Comparison of ENCODE assay signal across 9 mouse cellular contexts in the genomic region with DNA sequence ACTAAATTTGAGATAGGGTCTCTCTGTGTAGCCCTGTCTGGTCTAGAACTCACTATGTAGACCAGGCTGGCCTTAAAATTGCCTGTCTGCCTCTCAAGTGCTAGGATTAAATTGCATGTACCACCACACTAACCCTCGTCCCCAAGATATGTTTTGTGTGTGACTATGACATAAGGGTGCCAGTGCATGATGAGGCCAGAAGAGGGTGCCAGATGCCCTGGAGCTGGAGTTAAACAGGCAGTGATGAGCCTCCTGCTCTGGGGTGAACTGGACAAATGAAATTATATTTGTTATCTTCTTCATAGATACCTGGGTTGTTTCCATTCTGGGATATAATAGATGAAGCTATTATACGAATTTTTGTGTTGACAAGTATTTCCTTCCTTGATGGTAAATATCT. TPM values are rescaled to one million over a fixed set of nuclear protein-coding genes. Genes with fewer than 3 reads are reported as not detected.
DNase-seq lines count a peak whose midpoint lies in the region; ATAC-seq and TF ChIP-seq lines count a peak whose summit lies in the region.
"Had no signal": no experiment of that assay in that cellular context is flagged by ENCODE, and none has a peak within 500 bp of the region (broad histone marks: within the 10 kb centered on the region; RNA-seq: fewer than 3 reads in every experiment).

No protein-coding gene starts in this region.

- no peak overlapping the region for H3K4me2 ChIP-seq in hindbrain, postnatal 0 days (ENCODE audit: low read depth, low read length)
- H3K4me2 ChIP-seq in hindbrain, embryonic 16.5 days (ENCODE audit: low read length), result no peak overlapping the region
- H3K4me2 ChIP-seq in liver, embryonic 11.5 days, result no peak overlapping the region
- H3K4me2 ChIP-seq: midbrain, embryonic 13.5 days had no signal

- H3ac ChIP-seq in C2C12 (ENCODE audit: control insufficient read depth, insufficient read length, low read depth), result no peak overlapping the region

- POLR2A ChIA-PET in Patski (lab: Charles Lee), result no interaction called here

- H3K4me3 ChIP-seq in hindbrain, postnatal 0 days (ENCODE audit: low read length), result no peak overlapping the region
- H3K4me3 ChIP-seq in hindbrain, embryonic 16.5 days (ENCODE audit: low read length), result no peak overlapping the region
- H3K4me3 ChIP-seq in C2C12 (ENCODE audit: insufficient read depth, poor library complexity, severe bottlenecking), result no peak overlapping the region
- no peak overlapping the region for H3K4me3 ChIP-seq in liver, embryonic 11.5 days (ENCODE audit: low read depth, low read length)
- H3K4me3 ChIP-seq in limb, embryonic 10.5 days, result no peak overlapping the region
- H3K4me3 ChIP-seq in hindbrain, embryonic 10.5 days, result no peak overlapping the region
- H3K4me3 ChIP-seq: midbrain, embryonic 13.5 days had no signal

- no peaks in the 10 kb centered on the region for H3K4me1 ChIP-seq in hindbrain, postnatal 0 days (ENCODE audit: insufficient read depth, low read length)
- H3K4me1 ChIP-seq in hindbrain, embryonic 16.5 days (ENCODE audit: control insufficient read depth, insufficient read depth, low read depth, low read length), result no peaks in the 10 kb centered on the region
- no peaks in the 10 kb centered on the region for H3K4me1 ChIP-seq in liver, embryonic 11.5 days (replicated peaks; ENCODE audit: control insufficient read depth, insufficient read depth, low read length)
- H3K4me1 ChIP-seq in limb, embryonic 10.5 days, result no peaks in the 10 kb centered on the region
- H3K4me1 ChIP-seq in hindbrain, embryonic 10.5 days (replicated peaks), result 0 out of 2 replicates have a peak, but pooled peaks cover 2% of the 10 kb centered on the region

- TF ChIP-seq CTCF in hindbrain, postnatal 0 days (IDR thresholded peaks at IDR 0.05; ENCODE audit: low read depth), result peak; percentile 61
- peak; percentile 16 for TF ChIP-seq CTCF in C2C12 (IDR thresholded peaks at IDR 0.05; ENCODE audit: control insufficient read depth, insufficient read depth, insufficient read length)
- peak; percentile 60 for TF ChIP-seq CTCF in Patski (IDR thresholded peaks at IDR 0.05)

- no peaks in the 10 kb centered on the region for H3K27me3 ChIP-seq in hindbrain, postnatal 0 days (ENCODE audit: insufficient read depth, low read length)
- no peaks in the 10 kb centered on the region for H3K27me3 ChIP-seq in hindbrain, embryonic 16.5 days (replicated peaks; ENCODE audit: control insufficient read depth, insufficient read depth, low read length)
- no peaks in the 10 kb centered on the region for H3K27me3 ChIP-seq in C2C12 (ENCODE audit: control insufficient read depth, insufficient read depth, insufficient read length)
- no peaks in the 10 kb centered on the region for H3K27me3 ChIP-seq in Patski
- H3K27me3 ChIP-seq in liver, embryonic 11.5 days (replicated peaks; ENCODE audit: control insufficient read depth, insufficient read depth, low read length), result no peaks in the 10 kb centered on the region
- no peaks in the 10 kb centered on the region for H3K27me3 ChIP-seq in limb, embryonic 10.5 days (ENCODE audit: low read depth, poor library complexity, severe bottlenecking)
- no peaks in the 10 kb centered on the region for H3K27me3 ChIP-seq in hindbrain, embryonic 10.5 days (ENCODE audit: insufficient read depth, poor library complexity, severe bottlenecking)
- H3K27me3 ChIP-seq: midbrain, embryonic 13.5 days had no signal

- no peak overlapping the region for H3K27ac ChIP-seq in hindbrain, postnatal 0 days
- no peak overlapping the region for H3K27ac ChIP-seq in hindbrain, embryonic 16.5 days (ENCODE audit: low read depth, low read length)
- H3K27ac ChIP-seq in liver, embryonic 11.5 days (ENCODE audit: low read depth, low read length), result no peak overlapping the region
- no peak overlapping the region for H3K27ac ChIP-seq in limb, embryonic 10.5 days
- H3K27ac ChIP-seq in hindbrain, embryonic 10.5 days, result no peak overlapping the region
- H3K27ac ChIP-seq: midbrain, embryonic 13.5 days had no signal

- H3K9me3 ChIP-seq in hindbrain, postnatal 0 days (ENCODE audit: low read length), result no peaks in the 10 kb centered on the region
- H3K9me3 ChIP-seq in hindbrain, embryonic 16.5 days (ENCODE audit: control insufficient read depth, low read length), result peaks cover 4% of the 10 kb centered on the region; the same call in 1 of the 2 replicates
- H3K9me3 ChIP-seq in liver, embryonic 11.5 days (ENCODE audit: control insufficient read depth, low read length), result no peaks in the 10 kb centered on the region
- no peaks in the 10 kb centered on the region for H3K9me3 ChIP-seq in limb, embryonic 10.5 days (replicated peaks)
- H3K9me3 ChIP-seq in hindbrain, embryonic 10.5 days, result 0 out of 2 replicates have a peak, but pooled peaks cover 4% of the 10 kb centered on the region
- H3K9me3 ChIP-seq: midbrain, embryonic 13.5 days had no signal

- no peaks in the 10 kb centered on the region for H3K79me3 ChIP-seq in C2C12 (ENCODE audit: low read depth)

- in situ Hi-C loops in Patski (cut with MboI; ENCODE audit: low pct_unique_long_range_greater_than_20kb), result no loop called here

- no peaks in the 10 kb centered on the region for H3K79me2 ChIP-seq in C2C12 (ENCODE audit: control insufficient read depth, insufficient read depth)

- no peaks in the 10 kb centered on the region for H3K36me3 ChIP-seq in hindbrain, postnatal 0 days (ENCODE audit: insufficient read depth, low read length)
- no peaks in the 10 kb centered on the region for H3K36me3 ChIP-seq in hindbrain, embryonic 16.5 days (ENCODE audit: control insufficient read depth, insufficient read depth, low read length)
- no peaks in the 10 kb centered on the region for H3K36me3 ChIP-seq in C2C12 (ENCODE audit: control insufficient read depth, insufficient read depth)
- no peaks in the 10 kb centered on the region for H3K36me3 ChIP-seq in liver, embryonic 11.5 days (ENCODE audit: control insufficient read depth, insufficient read depth, low read length)
- no peaks in the 10 kb centered on the region for H3K36me3 ChIP-seq in limb, embryonic 10.5 days
- no peaks in the 10 kb centered on the region for H3K36me3 ChIP-seq in hindbrain, embryonic 10.5 days
- H3K36me3 ChIP-seq: midbrain, embryonic 13.5 days had no signal

- no peak for ATAC-seq in hindbrain, postnatal 0 days
- ATAC-seq in hindbrain, embryonic 16.5 days, result no peak
- no peak for ATAC-seq in Patski
- 0 out of 2 replicates have a peak, but pooled peaks have one; percentile 47 for ATAC-seq in liver, embryonic 11.5 days (replicated peaks; ENCODE audit: low FRiP score)
- ATAC-seq: midbrain, embryonic 13.5 days had no signal

- WGBS in hindbrain, postnatal 0 days, result 80% methylated on average over 2 of the region's 2 CpGs
- WGBS in hindbrain, embryonic 16.5 days, result 86% methylated on average over 2 of the region's 2 CpGs
- WGBS in liver, embryonic 11.5 days, result 75% methylated on average over 2 of the region's 2 CpGs
- 86% methylated on average over 2 of the region's 2 CpGs for WGBS in limb, embryonic 10.5 days
- 89% methylated on average over 2 of the region's 2 CpGs for WGBS in hindbrain, embryonic 10.5 days

- CTCF ChIA-PET in Patski (lab: Charles Lee), result interaction anchor here (0.8 to 2.6 kb wide), 4 partner anchors 9 to 273 kb away, joined by 3 to 12 read pairs (median 4); a partner anchor contains a TSS

- intact Hi-C loops in gastrocnemius, postnatal 14 days (cut with DNase I; ENCODE audit: low total_unique reads), result no loop called here

- no peak overlapping the region for H3K9ac ChIP-seq in hindbrain, postnatal 0 days (replicated peaks; ENCODE audit: low read length)
- no peak overlapping the region for H3K9ac ChIP-seq in hindbrain, embryonic 16.5 days (ENCODE audit: low read depth, low read length)
- H3K9ac ChIP-seq in liver, embryonic 11.5 days (ENCODE audit: low read depth, low read length), result no peak overlapping the region
- H3K9ac ChIP-seq: midbrain, embryonic 13.5 days had no signal

- DNase-seq in hindbrain, postnatal 0 days (ENCODE audit: low spot score), result peak; percentile 46
- DNase-seq in Patski (ENCODE audit: low read depth, low spot score), result no peak
- DNase-seq in liver, embryonic 11.5 days (ENCODE audit: low spot score), result no peak
- no peak for DNase-seq in limb, embryonic 10.5 days (ENCODE audit: low spot score)
- DNase-seq in gastrocnemius, postnatal 14 days, result no peak
- no peak for DNase-seq in hindbrain, embryonic 10.5 days (ENCODE audit: low spot score)

TF ChIP-seq in C2C12, 6 proteins besides CTCF, POLR2A, EP300 and RAD21:
- TF ChIP-seq USF1 (IDR thresholded peaks at IDR 0.05; ENCODE audit: low read depth) (no peak), FOSL1 (IDR thresholded peaks at IDR 0.05; ENCODE audit: insufficient read depth, low read length, poor library complexity, severe bottlenecking) (no peak), MYOD1 (IDR thresholded peaks at IDR 0.05; ENCODE audit: control insufficient read depth, insufficient read length, low read depth) (no peak), MYOG (IDR thresholded peaks at IDR 0.05; ENCODE audit: control insufficient read depth, extremely low read depth, insufficient read length) (no peak), MAX (IDR thresholded peaks at IDR 0.05) (no peak), CEBPB (IDR thresholded peaks at IDR 0.05; ENCODE audit: low read depth) (no peak)

RNA-seq across cellular contexts. Expression of a gene that starts 10.7 kb away (rescaled TPM):
- total RNA-seq in hindbrain, postnatal 0 days (2014; rRNA removed), result 41.3 and 41.7 TPM in 2 replicates
- polyA plus RNA-seq in hindbrain, postnatal 0 days (2015; fragmentation: Nextera tagmentation; extraction: Ambion mirVana), result 24.4 and 26.3 TPM in 2 replicates
- polyA plus RNA-seq in hindbrain, embryonic 16.5 days (2015; fragmentation: Nextera tagmentation; extraction: Ambion mirVana), result 30.8 and 31.4 TPM in 2 replicates
- 21.7 TPM for polyA plus RNA-seq in C2C12 (2012; fragmentation: generic; extraction: Trizol)
- polyA plus RNA-seq in Patski (2021), result 65.4 TPM
- polyA plus RNA-seq in liver, embryonic 11.5 days (2014; fragmentation: Nextera tagmentation; extraction: Ambion mirVana), result 56.2 and 61.6 TPM in 2 replicates
- polyA plus RNA-seq in limb, embryonic 10.5 days (2016; fragmentation: Nextera tagmentation; extraction: Ambion mirVana), result 44.8 and 45.2 TPM in 2 replicates
- 10 to 100 TPM; 14.9 to 15.6 TPM for total RNA-seq in gastrocnemius, postnatal 14 days (2021)
- 33.0 and 36.4 TPM in 2 replicates for polyA plus RNA-seq in hindbrain, embryonic 10.5 days (2016; fragmentation: Nextera tagmentation; extraction: Ambion mirVana)

RNA-seq across cellular contexts. Expression of a gene that starts 57.6 kb away (rescaled TPM):
- total RNA-seq in hindbrain, postnatal 0 days (2014; rRNA removed), result 23.1 and 34.4 TPM in 2 replicates
- 37.6 and 44.8 TPM in 2 replicates for polyA plus RNA-seq in hindbrain, postnatal 0 days (2015; fragmentation: Nextera tagmentation; extraction: Ambion mirVana)
- 42.4 and 52.9 TPM in 2 replicates for polyA plus RNA-seq in hindbrain, embryonic 16.5 days (2015; fragmentation: Nextera tagmentation; extraction: Ambion mirVana)
- polyA plus RNA-seq in C2C12 (2012; fragmentation: generic; extraction: Trizol) (115 TPM), Patski (2021) (67.5 TPM)
- 343 and 384 TPM in 2 replicates for polyA plus RNA-seq in liver, embryonic 11.5 days (2014; fragmentation: Nextera tagmentation; extraction: Ambion mirVana)
- polyA plus RNA-seq in limb, embryonic 10.5 days (2016; fragmentation: Nextera tagmentation; extraction: Ambion mirVana), result 406 and 409 TPM in 2 replicates
- total RNA-seq in gastrocnemius, postnatal 14 days (2021), result 1 to 10 TPM; 4.2 to 4.3 TPM
- polyA plus RNA-seq in hindbrain, embryonic 10.5 days (2016; fragmentation: Nextera tagmentation; extraction: Ambion mirVana), result 321 and 434 TPM in 2 replicates
